Mouse (Mus musculus) limb, embryonic 14.5 days (tissue): ENCODE results near the gene Lgi2. TPM values are rescaled to one million over a fixed set of nuclear protein-coding genes. Genes with fewer than 3 reads are reported as not detected.

ENCODE experiments used
- ATAC-seq: fragments of 200-750 bp; cut with Nextera tagmentation; 2 replicates; pipeline ENCODE4 v1.8.0; 2017; ENCODE audit warnings: low read depth, moderate number of reproducible peaks, moderate TSS enrichment; ENCODE audit not compliant: low FRiP score
- DNase-seq: peaks from one replicate; pipeline ENCODE4 v3.0.0-alpha.2; 2015; ENCODE audit warnings: low spot score
- H3K27ac ChIP-seq: fragments of 300-500 bp; sonication (generic); replicated peaks from 2 replicates; pipeline ENCODE4 v1.5.1; 2014; ENCODE audit warnings: low read depth, mild to moderate bottlenecking, low read length, moderate library complexity, mixed read lengths
- H3K27me3 ChIP-seq: fragments of 300-500 bp; sonication (generic); 2 replicates; pipeline ENCODE4 v1.6.1; 2014; ENCODE audit warnings: low read length, mixed read lengths; ENCODE audit not compliant: control insufficient read depth, insufficient read depth
- H3K36me3 ChIP-seq: fragments of 300-500 bp; sonication (generic); 2 replicates; pipeline ENCODE4 v1.6.1; 2014; ENCODE audit warnings: mild to moderate bottlenecking, low read length, moderate library complexity, mixed read lengths; ENCODE audit not compliant: control insufficient read depth, insufficient read depth
- H3K4me1 ChIP-seq: fragments of 300-500 bp; sonication (generic); 2 replicates; pipeline ENCODE4 v1.6.1; 2014; ENCODE audit warnings: antibody characterized with exemption, low read length, mixed read lengths; ENCODE audit not compliant: control insufficient read depth, insufficient read depth
- H3K4me2 ChIP-seq: fragments of 300-500 bp; sonication (generic); replicated peaks from 2 replicates; pipeline ENCODE4 v1.6.1; 2014; ENCODE audit warnings: low read depth, mild to moderate bottlenecking, low read length, moderate library complexity; ENCODE audit not compliant: severe bottlenecking
- H3K4me3 ChIP-seq: fragments of 300-500 bp; sonication (generic); replicated peaks from 2 replicates; pipeline ENCODE4 v1.5.1; 2014; ENCODE audit warnings: low read length
- H3K9ac ChIP-seq: fragments of 300-500 bp; sonication (generic); 2 replicates; pipeline ENCODE4 v1.6.1; 2014; ENCODE audit warnings: mild to moderate bottlenecking, low read depth, low read length, moderate library complexity; ENCODE audit not compliant: severe bottlenecking
- H3K9me3 ChIP-seq: fragments of 300-500 bp; sonication (generic); 2 replicates; pipeline ENCODE4 v1.6.1; 2016; ENCODE audit warnings: low read length; ENCODE audit not compliant: control insufficient read depth
- POLR2A ChIP-seq: fragments of 200-500 bp; IDR thresholded peaks from 2 replicates; pipeline ENCODE4 v1.8.0; 2012; ENCODE audit warnings: inconsistent platforms, mild to moderate bottlenecking, moderate library complexity, borderline replicate concordance; ENCODE audit not compliant: insufficient read depth, insufficient read length; ENCODE audit errors: extremely low read depth
- WGBS: fragments of 180-500 bp; shearing (Covaris S2); extraction: QIAGEN DNeasy Blood & Tissue Kit; methylation state at CpG from one replicate; pipeline ENCODE4 v1.1.7; 2014; 5-methylcytosine and 5-hydroxymethylcytosine counted together
- polyA plus RNA-seq, 2 experiments: library from polyadenylated mRNA; depleted of rRNA in 1 of 2; stranded (reverse) in 1 of 2; unstranded in 1 of 2; fragments of >200 nt; fragmentation: Nextera tagmentation in 1 of 2; extraction: Ambion mirVana in 1 of 2; gene quantifications; 2 replicates each; pipeline versions ENCODE4 v1.2.1 to v1.2.3; 2012 to 2014

Lgi2 gene
- polyA plus RNA-seq (2012; rRNA removed) (6.9 and 7.3 TPM in 2 replicates), polyA plus RNA-seq (2014; fragmentation: Nextera tagmentation; extraction: Ambion mirVana) (3.6 and 3.7 TPM in 2 replicates)

DNA sequence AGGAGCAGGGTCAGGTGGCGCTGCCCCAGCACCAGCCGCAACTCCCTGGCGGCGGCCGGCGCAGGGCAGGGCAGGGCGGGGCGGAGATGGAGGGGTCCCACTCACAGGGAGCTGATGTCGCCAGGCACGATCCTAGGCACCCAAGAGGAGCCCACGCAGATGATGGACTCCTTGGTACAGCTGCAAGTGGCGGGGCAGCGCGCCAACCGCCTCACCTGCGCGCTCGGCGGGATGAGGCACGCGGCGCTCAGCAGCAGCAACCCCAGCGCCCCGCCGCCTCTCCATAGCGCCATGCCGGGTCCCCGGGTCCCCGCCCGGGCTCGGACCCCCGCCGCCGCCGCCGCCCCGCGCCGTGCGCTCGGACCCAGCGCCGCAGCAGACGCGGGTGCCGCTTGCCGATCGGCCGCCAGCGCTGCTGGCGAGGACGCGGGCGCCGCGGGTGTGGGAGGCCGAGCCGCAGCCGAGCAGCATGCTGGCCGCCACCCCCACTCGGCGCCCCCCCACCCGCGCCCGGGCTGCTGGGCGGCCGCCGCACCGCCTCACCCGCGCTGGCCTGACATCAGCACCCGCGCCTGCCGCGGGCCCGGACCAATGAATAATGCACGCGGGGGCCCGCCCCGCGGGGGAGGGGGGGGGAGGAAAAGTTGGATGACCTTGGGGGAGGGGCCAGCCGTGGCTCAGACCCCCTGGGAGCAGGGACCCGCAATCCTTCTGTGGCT, at the start of gene Lgi2:
Gene Lgi2 (minus strand): TSS at position 650 of the 719 bp plus-strand sequence.
- no peak within 1 kb of the TSS for H3K27ac ChIP-seq
- peaks cover 12% of the 10 kb centered on the region for H3K4me1 ChIP-seq
- no peaks in the 10 kb centered on the region for H3K36me3 ChIP-seq
- TF ChIP-seq POLR2A = no peak
- H3K4me2 ChIP-seq = peak within 1 kb of the TSS; percentile 90
- ATAC-seq (peak; percentile 82), DNase-seq (peak; percentile 8)
- H3K4me3 ChIP-seq = peak within 1 kb of the TSS; percentile 58
- H3K9me3 ChIP-seq = no peaks in the 10 kb centered on the region
- H3K9ac ChIP-seq = peak within 1 kb of the TSS; percentile 65
- WGBS = 1% methylated on average over 39 of the region's 83 CpGs
- H3K27me3 ChIP-seq = no peaks in the 10 kb centered on the region; the same call in 1 of the 2 replicates

DNA sequence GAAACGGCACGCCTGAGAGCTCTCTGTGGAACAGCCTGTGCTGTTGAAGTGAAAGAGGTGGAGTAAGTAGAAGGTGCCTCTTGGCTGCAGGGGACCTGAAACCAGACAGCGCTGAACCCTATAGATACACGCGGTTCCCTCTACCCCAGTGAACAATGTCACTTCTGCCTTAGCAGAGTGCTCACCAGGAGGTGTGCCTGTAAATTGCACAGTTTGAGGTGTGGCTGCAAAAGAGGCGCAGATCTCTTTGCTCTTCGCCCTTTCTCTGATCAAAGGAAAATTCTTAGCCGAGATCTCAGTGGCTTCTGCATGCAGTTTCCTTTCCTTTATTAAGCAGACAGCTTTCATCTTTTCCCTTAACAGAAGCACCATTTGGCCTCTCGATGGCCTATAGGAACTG, 49.2 kb upstream of the Lgi2 start:
- no peak for ATAC-seq
- Histone ChIP-seq H3K27me3 (0 out of 2 replicates have a peak, but pooled peaks cover 17% of the 10 kb centered on the region), H3K4me1 (peaks cover 21% of the 10 kb centered on the region; the same call in 1 of the 2 replicates), H3K27ac (no peak overlapping the region), H3K9ac (no peak overlapping the region), H3K4me2 (no peak overlapping the region), H3K4me3 (no peak overlapping the region), H3K36me3 (no peaks in the 10 kb centered on the region), H3K9me3 (no peaks in the 10 kb centered on the region)
- no peak for DNase-seq
- TF ChIP-seq POLR2A = no peak
- 32% methylated on average over 9 of the region's 9 CpGs for WGBS

DNA sequence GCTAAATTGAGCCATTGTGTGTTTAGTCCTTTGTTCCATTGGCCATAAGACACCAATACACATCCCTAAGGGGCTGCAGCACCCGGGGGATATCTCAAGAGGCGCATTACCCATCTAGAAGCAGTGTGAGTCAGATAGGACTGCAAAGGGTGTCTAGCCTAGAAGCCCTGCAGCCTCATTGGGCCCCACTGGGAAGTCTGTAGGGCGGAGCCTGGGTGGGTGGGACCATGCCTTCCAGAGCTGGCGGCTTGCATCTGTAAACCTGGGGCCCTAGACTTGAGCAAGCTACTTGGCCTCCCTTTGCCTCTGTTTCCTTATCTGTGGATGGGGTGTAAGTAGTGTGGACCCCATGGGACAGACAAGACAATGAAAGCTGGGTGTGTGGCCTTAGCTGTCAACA, 48.4 kb upstream of the Lgi2 start:
- Histone ChIP-seq H3K9ac (no peak overlapping the region), H3K27me3 (0 out of 2 replicates have a peak, but pooled peaks cover 17% of the 10 kb centered on the region), H3K9me3 (no peaks in the 10 kb centered on the region), H3K4me3 (no peak overlapping the region), H3K27ac (no peak overlapping the region), H3K36me3 (no peaks in the 10 kb centered on the region), H3K4me1 (peaks cover 21% of the 10 kb centered on the region; the same call in 1 of the 2 replicates), H3K4me2 (no peak overlapping the region)
- DNase-seq = no peak
- TF ChIP-seq POLR2A = no peak
- no peak for ATAC-seq
- WGBS = 88% methylated on average over 4 of the region's 4 CpGs

- no peak overlapping the region for H3K4me2 ChIP-seq
- no peaks in the 10 kb centered on the region for H3K36me3 ChIP-seq
- H3K4me3 ChIP-seq = no peak overlapping the region
- ATAC-seq = no peak
- H3K9me3 ChIP-seq = no peaks in the 10 kb centered on the region
- DNase-seq = no peak
- H3K4me1 ChIP-seq = peaks cover 14% of the 10 kb centered on the region; the same call in 1 of the 2 replicates
- 90% methylated on average over 8 of the region's 8 CpGs for WGBS
- no peak overlapping the region for H3K9ac ChIP-seq
- no peak overlapping the region for H3K27ac ChIP-seq
- no peak for TF ChIP-seq POLR2A
- 0 out of 2 replicates have a peak, but pooled peaks cover 11% of the 10 kb centered on the region for H3K27me3 ChIP-seq
Measured at GRCm38 (mm10) chr5:52612776-52613175, 46.5 kb upstream of the Lgi2 start.

DNA sequence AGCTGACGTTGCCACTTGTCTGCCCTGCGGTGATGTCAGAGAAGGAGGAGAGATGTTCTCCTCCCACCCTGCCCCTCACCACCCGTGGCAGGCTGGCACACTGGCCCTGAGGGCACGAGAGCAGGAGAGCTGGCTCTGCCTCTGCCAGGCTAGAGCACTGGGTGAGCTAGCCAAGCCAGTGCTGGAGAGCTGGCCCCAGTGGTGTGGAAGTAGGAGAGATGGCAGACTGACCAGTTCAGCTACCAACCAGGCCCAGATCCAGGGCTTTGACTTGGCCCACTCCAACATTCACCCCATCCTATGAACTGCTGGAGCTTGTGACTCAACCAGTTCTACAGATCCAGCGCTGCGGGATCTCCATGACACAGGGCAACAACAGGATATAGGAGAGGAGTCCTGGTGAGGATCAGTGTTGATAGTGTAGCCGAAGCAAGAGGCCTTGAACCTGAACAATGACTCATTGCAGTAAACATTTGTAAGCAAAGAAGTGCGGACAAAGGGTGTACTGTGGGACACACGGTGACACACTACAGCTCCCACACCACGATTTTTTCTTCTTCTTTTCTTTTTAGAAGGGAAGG, 45.1 kb upstream of the Lgi2 start:
- Histone ChIP-seq H3K9ac (no peak overlapping the region), H3K4me1 (peaks cover 5% of the 10 kb centered on the region; the same call in 1 of the 2 replicates), H3K9me3 (peaks cover 9% of the 10 kb centered on the region; the same call in 1 of the 2 replicates), H3K27ac (no peak overlapping the region), H3K4me2 (no peak overlapping the region), H3K4me3 (no peak overlapping the region), H3K27me3 (0 out of 2 replicates have a peak, but pooled peaks cover 4% of the 10 kb centered on the region), H3K36me3 (no peaks in the 10 kb centered on the region)
- 80% methylated on average over 10 of the region's 10 CpGs for WGBS
- DNase-seq (no peak), ATAC-seq (no peak)
- no peak for TF ChIP-seq POLR2A
